Comparison of ENCODE assay signal across 8 mouse cellular contexts in the genomic region with DNA sequence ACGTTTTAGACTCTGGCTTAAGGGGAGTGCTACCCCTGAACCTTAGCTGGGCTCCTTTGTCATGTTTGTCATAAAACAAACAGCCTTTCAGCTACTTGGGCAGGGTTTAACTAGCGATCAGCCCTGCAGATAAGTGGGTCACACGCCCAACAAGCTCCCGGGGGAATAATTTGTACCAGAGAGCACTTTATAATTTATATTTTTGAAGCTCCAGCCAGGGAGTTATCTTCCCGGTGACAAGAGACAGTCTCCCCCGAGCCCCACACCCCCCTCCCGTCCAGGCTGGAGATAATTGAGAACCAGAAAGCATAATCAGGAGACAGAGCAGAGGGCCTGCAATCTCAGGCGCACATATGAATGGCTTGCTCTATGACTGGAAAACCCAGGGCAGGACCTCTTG. TPM values are rescaled to one million over a fixed set of nuclear protein-coding genes. Genes with fewer than 3 reads are reported as not detected.
DNase-seq lines count a peak whose midpoint lies in the region; ATAC-seq and TF ChIP-seq lines count a peak whose summit lies in the region.

No protein-coding gene starts in this region.

- no peak for TF ChIP-seq CTCF in G1E (IDR thresholded peaks at IDR 0.05; ENCODE audit: low read depth, low read length)

- H3K4me2 ChIP-seq in heart, embryonic 15.5 days: no peak overlapping the region
- H3K4me2 ChIP-seq in embryonic facial prominence, embryonic 14.5 days (ENCODE audit: low read depth, low read length): no peak overlapping the region

- 12% methylated on average over 8 of the region's 8 CpGs for WGBS in heart, embryonic 15.5 days
- WGBS in embryonic facial prominence, embryonic 14.5 days: 25% methylated on average over 8 of the region's 8 CpGs

- ATAC-seq in heart, embryonic 15.5 days (replicated peaks; ENCODE audit: insufficient number of reproducible peaks, insufficient read depth, low FRiP score, low read depth): no peak
- ATAC-seq in G1E (ENCODE audit: extremely low read depth, insufficient number of reproducible peaks, low FRiP score, poor library complexity, severe bottlenecking): no peak
- ATAC-seq in embryonic facial prominence, embryonic 14.5 days (ENCODE audit: low read depth): 0 out of 2 replicates have a peak, but pooled peaks have one; percentile 42
- 0 out of 2 replicates have a peak, but pooled peaks have one; percentile 13 for ATAC-seq in megakaryocyte-erythroid progenitor cell, adult 5-6 weeks (replicated peaks; ENCODE audit: low FRiP score, low TSS enrichment, poor library complexity, severe bottlenecking)

- no peak overlapping the region for H3K9ac ChIP-seq in heart, embryonic 15.5 days
- H3K9ac ChIP-seq in embryonic facial prominence, embryonic 14.5 days (ENCODE audit: low read depth, low read length): no peak overlapping the region

- no peaks in the 10 kb centered on the region for H3K27me3 ChIP-seq in heart, embryonic 15.5 days
- H3K27me3 ChIP-seq in G1E (ENCODE audit: insufficient read depth, low read length): no peaks in the 10 kb centered on the region
- H3K27me3 ChIP-seq in embryonic facial prominence, embryonic 14.5 days (replicated peaks; ENCODE audit: control insufficient read depth, insufficient read depth, low read length): no peaks in the 10 kb centered on the region

- no peaks in the 10 kb centered on the region for H3K36me3 ChIP-seq in heart, embryonic 15.5 days
- H3K36me3 ChIP-seq in G1E (replicated peaks): no peaks in the 10 kb centered on the region
- H3K36me3 ChIP-seq in embryonic facial prominence, embryonic 14.5 days (ENCODE audit: control insufficient read depth, insufficient read depth, low read length): no peaks in the 10 kb centered on the region

- no peak for DNase-seq in heart, adult 8-10 months (ENCODE audit: low spot score)
- DNase-seq in G1E (ENCODE audit: low spot score): no peak
- DNase-seq in embryonic facial prominence, embryonic 14.5 days (ENCODE audit: low spot score): no peak
- no peak for DNase-seq in ovary, adult 18-20 months (ENCODE audit: low spot score)
- DNase-seq in left cerebral cortex, adult 18-20 months (ENCODE audit: low spot score in 2 of 2): no peak
- no peak for DNase-seq in thymus, postnatal 0 days (ENCODE audit: low spot score)

- peak overlapping the region; percentile 22; the same call in 1 of the 2 replicates for H3K27ac ChIP-seq in heart, embryonic 15.5 days
- H3K27ac ChIP-seq in embryonic facial prominence, embryonic 14.5 days (replicated peaks; ENCODE audit: low read depth, low read length): no peak overlapping the region

- H3K9me3 ChIP-seq in heart, embryonic 15.5 days (replicated peaks): no peaks in the 10 kb centered on the region
- no peaks in the 10 kb centered on the region for H3K9me3 ChIP-seq in G1E (replicated peaks)
- H3K9me3 ChIP-seq in embryonic facial prominence, embryonic 14.5 days (ENCODE audit: control insufficient read depth, low read length): no peaks in the 10 kb centered on the region

- no peak overlapping the region for H3K4me3 ChIP-seq in heart, embryonic 15.5 days
- peak overlapping the region; percentile 9; the same call in 1 of the 2 replicates for H3K4me3 ChIP-seq in G1E (ENCODE audit: low read depth, low read length)
- H3K4me3 ChIP-seq in embryonic facial prominence, embryonic 14.5 days (ENCODE audit: low read depth, low read length): no peak overlapping the region

- H3K4me1 ChIP-seq in heart, embryonic 15.5 days (replicated peaks): peaks cover 39% of the 10 kb centered on the region
- peaks cover 95% of the 10 kb centered on the region for H3K4me1 ChIP-seq in G1E (ENCODE audit: insufficient read depth, low read depth, low read length)
- H3K4me1 ChIP-seq in embryonic facial prominence, embryonic 14.5 days (ENCODE audit: control insufficient read depth, insufficient read depth, low read length): no peaks in the 10 kb centered on the region

RNA-seq across cellular contexts. Expression of a gene that starts 45.5 kb away (rescaled TPM):
- polyA plus RNA-seq in heart, embryonic 15.5 days (2015; fragmentation: Nextera tagmentation; extraction: Ambion mirVana): 17.9 and 18.2 TPM in 2 replicates
- 10 to 100 TPM; 16.0 to 22.3 (median 17.4) TPM for total RNA-seq in heart, adult 8-10 months (2022)
- total RNA-seq in G1E (2014; fragmentation: Nextera tagmentation) (151 and 167 TPM in 2 replicates), G1E (2017) (174 and 180 TPM in 2 replicates)
- polyA plus RNA-seq in G1E (2012): 123 and 154 TPM in 2 replicates
- 10.7 and 13.6 TPM in 2 replicates for polyA plus RNA-seq in embryonic facial prominence, embryonic 14.5 days (2014; fragmentation: Nextera tagmentation; extraction: Ambion mirVana)
- total RNA-seq in megakaryocyte-erythroid progenitor cell, adult 5-6 weeks (2014; fragmentation: Nextera tagmentation): 33.2 and 48.8 TPM in 2 replicates
- 96.9 and 106 TPM in 2 replicates for total RNA-seq in megakaryocyte-erythroid progenitor cell, adult 5-6 weeks (2017)
- 10 to 100 TPM in 1 of 2 experiments, 1 to 10 TPM in 1; 6.9 to 16.9 TPM for total RNA-seq in left cerebral cortex, adult 18-20 months (2021)
- polyA plus RNA-seq in thymus, postnatal 0 days (2015; fragmentation: Nextera tagmentation; extraction: Ambion mirVana): 78.6 and 81.4 TPM in 2 replicates

Comparison
In these comparisons a context has a peak if more than half of its experiments do, and no peak if none do; other contexts are left out.
1. ATAC-seq: peak in embryonic facial prominence, embryonic 14.5 days (single experiment) and megakaryocyte-erythroid progenitor cell, adult 5-6 weeks (single experiment); none in heart, embryonic 15.5 days (single experiment) and G1E (single experiment).